Mouse (Mus musculus) lung, adult 18-20 months (tissue): ENCODE results near the gene 2210010C04Rik.
"Not testable (repeated sequence)": the region's sequence is repeated elsewhere in the genome, so short reads cannot be mapped to it uniquely, and the experiment has no call there.

Experiments
- DNase-seq, 2 experiments: peaks; one replicate each; pipeline ENCODE4 v3.0.0; 2022; ENCODE audit warnings: mixed read lengths in 2 of 2

The 2210010C04Rik gene

GRCm38 (mm10) chr6:41018629-41019028, 16.7 kb downstream of the 2210010C04Rik start:
- no peak for DNase-seq

- no peak for DNase-seq
These were observed 20.2 kb downstream of the 2210010C04Rik start for GRCm38 (mm10) chr6:41015065-41015464.

- DNase-seq, result not testable (repeated sequence)
These were observed 35.9 kb downstream of the 2210010C04Rik start, which contains the start of gene Gm2663 for GRCm38 (mm10) chr6:40999379-40999778. TSS of gene Gm2663 (minus strand) at chr6:40999479.
